Mouse (Mus musculus) NIH3T3 (cell line): ENCODE results near the gene Pigq.

Experiments used
- DNase-seq: peaks from one replicate; pipeline ENCODE4 v3.0.0-alpha.2; 2012; ENCODE audit warnings: low read depth

The Pigq gene

DNA sequence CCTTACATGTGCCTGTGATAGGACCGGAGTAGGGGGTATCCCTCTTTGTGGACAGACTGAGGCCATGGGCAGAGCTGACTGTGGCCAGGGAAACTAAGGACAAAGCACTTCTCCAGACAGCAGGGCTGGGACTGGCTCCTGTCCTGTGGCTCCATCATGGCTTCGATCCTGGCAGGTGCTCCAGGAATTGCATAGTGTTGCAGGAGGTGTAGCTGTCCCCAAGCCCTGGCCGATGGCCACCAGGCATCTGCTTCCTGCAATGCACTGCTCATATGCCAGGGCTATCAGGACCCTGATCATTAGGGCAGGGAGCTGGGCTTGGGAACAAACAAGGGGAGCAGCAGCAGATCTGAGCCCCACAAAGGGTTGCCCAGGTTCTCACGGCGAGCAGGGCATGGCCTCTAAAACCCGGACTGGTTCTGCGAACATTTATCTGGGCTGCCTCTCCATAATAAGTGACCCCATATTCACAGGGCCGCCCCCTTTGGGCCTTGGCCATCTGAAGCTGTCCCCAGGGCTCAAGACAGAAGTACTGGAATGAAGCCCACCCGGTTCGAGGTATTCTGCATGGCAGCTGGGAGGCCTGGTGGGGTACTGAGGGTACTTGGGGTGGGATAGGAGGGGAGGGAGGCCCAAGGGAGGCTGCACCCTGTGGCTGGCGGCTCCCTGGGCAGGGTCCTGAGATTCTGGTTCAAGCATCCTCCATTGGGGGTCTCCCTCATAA lies 14.2 kb upstream of the Pigq start:
- DNase-seq = no peak

DNA sequence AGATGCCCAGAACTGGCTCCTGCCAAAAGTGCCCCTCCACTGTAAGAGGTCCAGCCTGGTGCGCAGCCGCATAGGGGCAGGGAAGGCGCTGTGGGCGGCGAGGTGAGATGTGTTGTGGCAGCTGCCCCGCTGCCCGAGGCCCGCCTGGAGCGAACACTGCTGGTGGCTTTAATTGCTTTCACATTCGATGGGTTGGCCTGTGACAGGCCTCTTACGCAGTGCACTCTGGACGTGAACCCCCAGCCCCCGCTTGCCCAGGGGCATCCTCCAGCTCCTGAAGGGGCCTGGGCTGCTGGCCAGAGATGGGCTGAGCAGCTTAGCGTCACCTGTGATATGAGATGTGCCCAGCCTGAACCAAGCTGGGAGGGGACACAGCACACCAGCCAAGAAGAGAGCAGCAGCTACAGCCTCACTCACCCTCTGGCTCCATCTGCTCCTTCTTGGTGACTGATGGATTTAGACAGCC lies 12.9 kb upstream of the Pigq start:
- DNase-seq = no peak

DNA sequence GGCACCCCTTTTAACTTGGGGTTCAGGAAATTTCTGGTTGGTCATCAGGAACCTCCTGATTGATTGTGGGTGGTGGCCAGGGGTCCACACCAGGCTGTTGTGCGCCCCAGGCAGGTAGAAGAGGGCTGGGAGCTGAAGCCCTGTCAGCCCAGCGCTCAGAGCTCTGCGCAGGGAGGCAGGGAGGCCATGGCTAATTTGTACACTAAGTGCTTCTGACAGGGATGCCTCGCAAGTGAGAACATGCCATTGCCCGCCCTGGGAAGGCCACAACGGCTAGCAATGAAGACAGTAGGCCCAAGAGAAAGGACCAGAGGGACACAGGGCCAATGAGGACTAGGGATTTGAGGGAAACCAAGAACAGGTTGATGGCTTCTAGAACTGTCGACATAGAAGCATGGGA lies 11.9 kb upstream of the Pigq start:
- DNase-seq = no peak

DNA sequence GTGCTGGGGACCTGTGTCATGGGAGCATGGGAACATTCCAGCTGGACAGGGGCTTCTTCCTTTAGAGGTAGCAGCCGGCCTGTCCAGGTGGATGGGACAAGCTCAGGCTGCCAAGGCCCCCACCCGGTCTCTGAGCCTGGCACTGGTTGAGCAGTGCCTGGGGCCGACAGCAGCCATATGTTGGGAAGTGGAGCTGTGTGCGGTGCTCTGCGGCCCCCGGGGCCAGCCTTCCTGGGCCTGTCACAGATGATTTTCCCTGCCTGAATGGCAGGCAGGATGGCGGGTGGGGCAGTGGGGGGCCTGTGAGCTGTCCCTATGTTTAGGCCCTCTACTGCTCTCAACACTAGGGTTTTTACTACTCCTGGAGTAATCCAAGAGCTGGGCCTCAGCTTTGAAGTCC lies 11.5 kb upstream of the Pigq start:
- no peak for DNase-seq

DNA sequence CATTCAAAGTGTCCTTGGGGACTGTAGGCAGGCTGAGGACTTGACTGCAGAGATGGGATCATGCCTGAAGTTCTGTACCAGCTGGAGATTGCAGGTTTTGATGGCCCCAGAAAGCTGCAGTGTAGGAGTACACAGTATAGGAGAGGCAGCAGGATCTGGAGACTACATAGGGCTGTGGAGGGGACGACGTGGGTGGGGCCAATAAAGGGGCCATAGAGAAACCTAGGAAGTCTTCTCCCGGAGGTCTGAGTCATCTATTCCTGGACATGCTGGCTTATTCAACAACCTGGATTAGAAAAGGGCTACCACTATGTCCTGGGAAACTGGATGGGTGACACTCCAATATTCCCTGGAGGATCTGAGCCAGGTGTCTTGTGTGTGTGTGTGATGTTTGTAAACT lies 11.0 kb upstream of the Pigq start:
- no peak for DNase-seq

DNA sequence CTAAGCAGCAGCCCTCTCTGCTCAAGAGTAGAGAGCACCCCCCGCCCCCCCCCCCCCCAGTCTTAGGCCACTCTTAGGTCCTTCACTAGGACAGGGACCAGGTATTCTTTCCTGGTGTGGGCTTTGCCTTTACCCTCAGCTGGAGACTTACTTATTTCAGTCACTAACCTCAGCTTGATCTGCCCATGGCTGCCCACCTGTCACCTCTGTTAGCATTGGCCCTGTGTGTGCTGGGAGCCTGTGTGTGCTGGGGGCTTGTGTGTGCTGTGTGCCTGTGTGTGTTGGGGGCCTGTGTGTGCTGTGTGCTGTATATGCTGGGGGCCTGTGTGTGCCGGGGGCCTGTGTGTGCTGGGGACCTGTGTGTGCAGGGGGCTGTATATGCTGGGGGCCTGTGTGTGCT lies 9.9 kb upstream of the Pigq start:
- no peak for DNase-seq

DNA sequence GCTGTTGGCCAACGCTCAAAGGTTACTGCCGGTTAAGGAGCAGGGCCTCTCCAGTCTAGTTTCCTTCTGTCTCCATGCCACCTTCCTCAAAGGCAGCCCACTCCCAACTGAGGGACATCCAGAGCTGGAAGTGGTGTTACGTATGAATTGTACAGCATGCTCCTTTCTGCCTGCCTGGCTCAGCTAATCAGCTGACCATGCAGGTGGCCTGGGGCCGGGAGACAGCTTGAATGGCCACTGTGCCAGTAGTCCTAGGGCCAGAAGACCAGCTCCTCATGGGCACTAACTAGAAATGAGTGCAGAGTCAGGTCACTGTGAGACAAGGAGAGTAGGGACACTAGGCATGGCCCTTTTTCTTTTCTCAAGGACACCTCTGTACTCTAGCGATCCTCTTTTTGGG lies 8.4 kb upstream of the Pigq start:
- DNase-seq = no peak

DNA sequence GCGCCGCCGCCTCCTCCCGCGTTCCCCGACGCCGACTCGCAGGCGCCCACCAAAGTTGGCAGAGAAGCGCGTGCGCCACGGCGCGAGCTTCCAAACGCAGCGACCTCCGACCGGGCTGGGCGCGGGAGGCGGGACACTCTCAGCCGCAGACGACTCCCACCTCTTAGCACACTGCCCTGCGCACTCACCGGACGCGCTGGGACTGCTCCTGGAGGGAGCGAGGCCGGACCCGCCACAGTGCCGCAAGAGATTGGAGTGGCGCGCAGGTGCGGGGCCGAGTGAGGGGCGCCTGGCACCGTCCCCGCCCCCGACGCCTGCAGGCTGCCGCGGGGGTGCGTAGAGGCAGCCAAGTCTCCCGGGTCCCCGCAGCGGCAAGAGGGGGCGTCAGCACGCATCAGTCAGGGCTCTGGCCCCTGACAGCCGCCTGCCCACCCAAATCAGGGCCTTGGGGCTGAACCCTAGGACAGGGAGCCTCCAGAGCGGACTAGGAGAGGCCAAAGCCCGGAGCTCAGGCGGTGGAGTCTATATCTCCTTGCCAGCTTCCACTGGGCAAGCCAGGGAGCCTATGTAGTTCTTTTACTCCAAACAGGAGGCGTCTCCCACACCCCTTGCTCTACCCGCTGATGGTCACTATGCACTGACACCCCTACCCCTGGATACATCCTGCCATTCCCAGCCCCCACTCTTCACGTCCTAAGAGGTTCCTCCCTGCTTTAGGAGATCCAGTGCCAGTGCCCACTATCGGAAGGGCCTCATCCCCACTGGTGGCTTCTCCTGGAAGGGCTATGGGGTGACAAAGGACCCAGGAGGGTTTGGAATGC lies 7.3 kb upstream of the Pigq start, which contains the start of gene A930017K11Rik:
Gene A930017K11Rik (minus strand): TSS at position 763 of the 821 bp plus-strand sequence.
- DNase-seq = no peak

DNA sequence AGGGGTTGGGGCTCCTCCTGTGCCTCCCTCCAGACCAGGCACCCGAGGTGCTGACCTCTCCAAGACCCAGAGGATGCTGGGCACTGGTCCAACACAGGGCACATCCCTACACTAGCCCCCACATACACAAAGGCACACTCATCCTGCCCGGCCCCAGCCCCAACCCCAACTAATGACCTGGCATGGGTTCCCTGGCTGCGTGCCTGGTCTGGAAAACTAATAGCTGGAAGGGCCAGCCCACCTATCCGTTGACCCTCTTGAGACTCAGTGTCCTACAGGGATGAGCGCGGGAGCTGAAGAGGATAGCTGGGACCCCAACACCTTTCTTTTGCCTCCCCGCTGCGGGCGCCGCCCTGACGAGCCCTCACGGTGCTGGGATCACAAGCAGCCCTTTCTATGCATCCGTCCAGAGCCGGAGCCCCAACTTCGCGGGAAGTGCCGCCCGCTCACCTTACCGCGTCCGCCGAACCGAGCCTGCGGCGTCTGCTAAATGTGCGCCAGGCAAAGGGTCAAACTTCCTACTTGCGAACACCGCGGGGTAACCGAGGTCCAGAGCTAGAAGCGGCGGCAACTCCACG lies 6.6 kb upstream of the Pigq start:
- DNase-seq = peak; percentile 30

DNA sequence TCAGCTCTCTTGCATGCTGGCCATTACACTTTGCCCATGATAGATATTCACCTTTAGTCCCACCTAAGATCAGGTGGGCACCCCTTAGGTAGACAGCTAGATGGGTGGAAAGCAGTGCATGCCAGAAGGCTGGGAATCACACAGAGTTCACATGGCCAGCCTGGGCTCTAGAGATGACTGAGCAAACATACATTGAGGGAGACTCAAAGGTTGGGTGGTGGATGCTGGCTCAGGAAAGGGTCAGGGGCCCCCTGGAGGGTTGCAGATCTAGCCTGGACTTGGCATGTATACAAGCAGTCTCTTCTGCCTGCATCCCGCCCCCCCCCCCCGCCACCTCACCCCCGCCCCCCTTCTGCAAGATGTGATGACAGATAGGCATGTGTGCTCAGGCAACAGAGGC lies 6.0 kb upstream of the Pigq start:
- no peak for DNase-seq

DNA sequence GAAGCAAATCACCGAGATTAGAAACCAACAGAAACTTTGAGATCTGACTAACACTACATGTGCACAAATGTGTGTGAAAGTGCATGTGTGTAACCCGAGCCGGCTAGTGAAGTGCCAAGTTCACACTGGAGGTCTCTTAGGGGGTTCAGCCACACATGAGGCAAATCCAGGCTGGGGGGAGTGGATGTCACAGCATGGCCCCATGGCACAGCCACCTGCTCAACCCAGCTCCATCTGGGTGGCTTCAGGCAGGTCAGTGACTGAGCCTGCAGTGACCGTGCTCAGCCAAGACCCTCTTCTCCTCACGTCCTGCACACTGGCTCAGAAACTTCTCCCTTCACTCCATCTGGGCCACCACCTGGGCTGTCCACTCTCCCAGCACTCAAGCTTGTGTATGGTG lies 5.2 kb upstream of the Pigq start:
- DNase-seq = peak; percentile 24

DNA sequence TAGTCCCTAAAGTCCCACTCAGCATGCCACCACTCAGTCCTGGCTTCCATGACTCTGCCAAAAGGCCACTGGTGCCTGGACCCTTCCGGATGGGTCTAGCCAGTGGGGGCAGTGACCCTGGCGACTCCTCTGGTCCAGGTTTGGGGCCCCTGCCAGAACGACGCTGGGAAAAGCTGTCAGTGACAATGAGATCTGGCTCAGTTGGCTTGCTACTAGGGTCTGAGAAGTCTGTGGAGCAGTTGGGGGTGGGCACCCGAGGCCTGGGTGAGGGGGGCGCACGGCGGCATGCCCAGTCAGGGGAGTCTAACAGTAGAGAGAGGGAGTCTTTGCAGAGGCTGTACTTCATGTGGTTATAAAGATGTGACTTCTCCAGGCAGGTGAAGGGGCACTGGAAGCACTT lies 3.3 kb upstream of the Pigq start:
- no peak for DNase-seq

DNA sequence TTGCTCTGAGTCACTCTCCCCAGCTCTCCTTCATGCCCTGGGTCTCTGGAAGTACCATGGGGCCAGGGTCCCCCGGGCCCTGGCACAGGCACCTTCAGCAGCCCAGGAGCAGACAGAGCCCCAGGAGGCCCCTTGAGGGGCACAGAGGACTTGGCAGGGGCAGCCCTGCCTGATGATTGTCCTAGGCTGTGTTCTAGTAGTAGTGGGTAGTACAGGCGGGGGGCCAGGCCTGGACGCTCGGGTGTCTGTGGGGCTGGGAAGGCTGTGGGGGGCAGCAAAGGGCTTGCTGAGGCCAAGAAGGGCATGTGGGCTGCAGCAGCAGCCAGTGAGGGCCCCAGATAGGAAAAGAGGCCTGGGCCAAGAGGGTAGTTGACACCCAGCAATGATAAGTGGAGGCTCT lies 2.8 kb upstream of the Pigq start:
- DNase-seq = no peak

DNA sequence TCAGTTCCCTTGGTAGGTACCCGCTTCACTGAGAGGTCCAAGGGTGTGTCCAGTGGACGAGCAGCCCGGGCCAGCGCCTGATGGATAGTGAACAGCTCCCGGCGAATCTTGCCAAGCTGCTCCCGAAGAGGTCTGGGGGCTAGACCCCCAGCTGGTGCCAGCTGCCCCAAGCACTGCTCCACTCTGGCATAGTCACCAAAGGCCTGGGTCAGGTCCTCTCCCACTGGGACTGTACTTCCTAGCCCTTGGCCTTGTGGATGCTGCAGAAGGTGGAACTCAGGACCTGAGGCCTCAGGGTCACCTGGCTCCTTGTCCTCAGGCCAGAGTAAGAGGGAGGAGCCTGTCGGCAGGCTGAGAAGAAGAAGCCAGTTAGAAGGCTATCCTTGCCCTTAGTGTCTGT lies 2.2 kb upstream of the Pigq start:
- no peak for DNase-seq

DNA sequence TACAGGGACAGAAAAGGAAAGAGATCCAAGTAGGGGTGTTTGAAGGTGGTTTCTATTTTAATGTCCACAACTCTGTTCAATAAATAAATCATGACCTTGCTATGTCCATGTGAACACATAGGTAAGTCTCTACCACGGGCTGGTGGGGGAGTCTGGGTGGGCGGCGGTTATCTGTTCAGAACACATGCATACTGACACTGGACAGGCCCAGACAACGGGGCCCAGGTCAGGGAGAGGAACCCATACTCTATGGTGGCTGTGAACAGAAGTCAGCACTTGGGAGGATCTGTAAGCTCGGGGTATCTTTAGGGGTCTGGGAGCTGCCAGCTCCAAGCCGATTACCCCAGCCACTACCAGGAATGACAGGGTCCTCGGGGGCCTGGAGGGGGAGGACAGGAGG lies 1.6 kb upstream of the Pigq start:
- no peak for DNase-seq

DNA sequence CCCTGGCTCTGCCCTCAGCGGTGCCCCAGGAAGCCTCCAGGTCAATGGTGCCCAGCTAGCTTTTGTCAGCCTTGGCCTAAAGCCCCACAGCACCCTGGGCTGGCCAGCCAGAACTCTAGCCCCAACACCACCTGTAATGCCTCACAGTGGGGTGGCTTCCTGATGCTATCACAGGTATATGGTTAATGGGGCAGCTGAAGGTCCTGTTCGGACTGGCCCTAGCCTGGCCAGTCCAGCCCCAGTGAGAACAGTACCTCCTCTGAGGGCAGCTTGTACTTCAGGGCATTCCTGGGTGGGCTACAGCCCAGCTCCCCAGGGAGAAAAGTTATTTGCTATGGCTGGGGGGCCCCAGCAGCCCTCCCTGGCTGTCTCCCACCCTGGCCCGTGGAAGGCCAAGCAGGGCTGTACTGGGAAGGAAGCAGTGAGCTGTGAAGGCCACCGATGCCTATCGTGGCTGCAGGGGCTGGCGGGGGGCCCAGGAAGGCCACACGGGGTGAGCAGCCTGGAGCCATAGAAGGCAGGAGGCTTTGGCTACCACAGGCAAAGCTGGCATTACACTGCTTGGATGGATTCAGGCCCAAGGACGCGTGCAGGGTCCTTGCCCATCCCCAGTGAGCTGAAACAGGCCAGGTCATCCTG lies 900 bp upstream of the Pigq start:
- DNase-seq = no peak

DNA sequence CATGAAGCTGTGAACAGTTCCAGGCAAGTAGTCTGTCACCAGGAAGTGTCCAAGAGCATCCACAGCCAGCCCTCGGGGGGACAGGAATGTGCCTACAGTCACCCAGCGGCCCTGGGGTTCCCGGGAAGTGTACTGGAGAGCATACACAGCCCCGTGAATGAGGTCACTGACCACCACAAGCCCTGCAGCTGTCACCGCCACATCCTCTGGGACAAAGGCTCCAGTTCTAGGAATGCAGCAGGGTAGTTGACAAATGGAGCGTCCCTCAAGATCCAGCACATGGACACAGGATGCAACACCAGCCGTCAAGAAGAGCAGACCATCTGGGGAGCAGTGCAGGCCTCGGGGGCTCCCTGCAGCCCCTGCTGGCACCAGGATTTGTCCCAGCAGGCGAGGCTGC lies 967 bp downstream of the Pigq start:
- DNase-seq = no peak

DNA sequence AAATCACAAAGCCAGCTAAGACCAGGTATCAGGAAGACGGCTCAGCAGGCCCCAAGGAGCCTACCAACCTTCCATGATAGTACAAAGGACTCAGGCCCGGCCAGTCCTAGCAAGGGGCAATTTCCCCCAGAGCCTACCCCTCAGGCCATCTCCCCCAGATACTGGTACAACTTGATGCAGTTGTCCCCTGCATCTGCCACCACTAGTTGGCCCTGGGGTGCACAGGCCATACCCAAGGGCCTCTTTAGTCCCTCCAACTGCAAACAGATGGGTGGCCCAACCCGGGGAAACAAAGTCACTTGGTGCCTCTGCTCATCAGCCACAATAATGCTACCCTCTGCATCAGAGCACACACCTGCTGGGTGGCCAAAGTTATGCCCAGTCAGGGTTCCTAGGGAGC lies 1.5 kb downstream of the Pigq start:
- DNase-seq = no peak

DNA sequence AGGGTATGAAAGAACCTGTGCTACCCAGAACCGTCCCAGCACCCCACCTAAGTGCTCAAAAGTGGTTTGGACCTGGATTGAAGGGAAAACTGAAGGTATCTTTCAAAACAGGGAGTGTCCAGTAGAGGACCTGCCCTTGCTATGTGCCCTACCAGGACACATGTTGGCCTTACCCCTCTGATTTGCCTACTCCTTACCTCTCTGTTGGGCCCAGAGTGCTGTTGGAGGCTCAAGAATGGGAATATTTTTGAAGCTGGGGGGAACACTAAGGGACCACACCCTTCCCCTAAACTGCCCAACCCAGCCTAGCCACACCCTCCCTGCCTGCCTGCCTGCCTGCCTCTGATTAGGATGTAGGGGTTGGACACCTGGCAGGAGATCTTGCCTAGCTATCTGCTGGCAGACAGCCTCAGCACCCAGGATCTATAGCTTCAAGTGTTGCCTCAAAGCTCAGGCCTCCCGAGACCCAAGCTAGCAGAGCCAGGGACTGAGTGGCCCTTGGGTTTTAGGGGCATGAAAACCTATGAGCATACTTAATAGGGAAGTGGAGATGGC lies 2.1 kb downstream of the Pigq start:
- DNase-seq = no peak

DNA sequence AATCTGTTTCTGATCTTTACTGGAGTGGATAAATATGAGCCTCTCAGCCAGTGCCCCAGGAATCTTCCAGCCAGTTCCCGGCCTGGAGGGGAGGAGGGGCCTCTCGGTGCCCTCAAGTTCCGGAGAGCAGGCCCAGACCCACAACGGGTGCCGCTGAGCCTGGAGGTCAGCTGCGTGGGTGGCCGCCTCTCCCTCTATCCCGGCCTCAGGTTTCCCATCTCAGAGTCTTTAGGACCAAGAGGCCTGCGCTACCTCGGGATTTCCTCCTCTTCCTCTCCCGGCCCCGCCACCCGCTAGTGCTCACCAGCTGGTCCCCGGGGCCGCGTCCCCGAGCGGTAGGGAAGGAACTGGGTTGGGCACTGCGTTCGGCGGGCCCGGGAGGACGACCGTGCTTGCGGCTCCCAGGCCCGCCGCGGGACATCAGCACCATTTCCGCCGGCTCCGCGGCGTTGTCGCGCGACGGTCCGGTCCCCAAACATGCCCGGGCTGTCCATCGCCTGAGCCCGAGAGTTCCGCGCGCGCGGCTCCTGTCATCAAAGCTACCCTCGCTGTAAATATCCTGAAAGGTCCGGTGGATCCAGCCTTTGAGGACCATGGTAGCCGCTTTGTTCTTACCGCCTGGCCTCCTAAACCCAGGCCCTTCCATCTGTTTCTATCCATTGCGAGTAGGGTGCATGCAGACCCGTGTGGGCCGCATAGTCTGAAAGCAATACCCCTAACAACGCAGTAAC lies 3.1 kb downstream of the Pigq start:
- peak; percentile 86 for DNase-seq

DNA sequence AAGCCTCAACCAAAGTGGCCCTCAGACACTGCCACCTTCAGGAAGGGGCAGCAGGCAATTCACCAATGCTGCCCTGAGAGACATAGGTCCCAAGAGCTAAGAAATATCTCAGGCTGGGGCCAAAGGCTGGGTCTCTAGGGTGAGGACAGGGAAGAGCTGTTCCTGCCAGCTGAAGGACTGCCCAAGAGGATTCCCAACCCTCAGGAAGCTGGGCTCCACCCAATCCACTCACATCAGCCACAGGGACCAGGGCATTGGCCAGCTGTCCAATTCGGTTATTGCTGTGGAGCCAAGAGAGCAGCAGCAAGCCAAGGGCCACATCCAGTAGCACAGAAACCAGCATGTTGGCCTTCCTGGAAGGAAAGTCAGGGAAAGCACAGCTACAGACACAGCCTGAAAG lies 10.2 kb downstream of the Pigq start:
- no peak for DNase-seq

DNA sequence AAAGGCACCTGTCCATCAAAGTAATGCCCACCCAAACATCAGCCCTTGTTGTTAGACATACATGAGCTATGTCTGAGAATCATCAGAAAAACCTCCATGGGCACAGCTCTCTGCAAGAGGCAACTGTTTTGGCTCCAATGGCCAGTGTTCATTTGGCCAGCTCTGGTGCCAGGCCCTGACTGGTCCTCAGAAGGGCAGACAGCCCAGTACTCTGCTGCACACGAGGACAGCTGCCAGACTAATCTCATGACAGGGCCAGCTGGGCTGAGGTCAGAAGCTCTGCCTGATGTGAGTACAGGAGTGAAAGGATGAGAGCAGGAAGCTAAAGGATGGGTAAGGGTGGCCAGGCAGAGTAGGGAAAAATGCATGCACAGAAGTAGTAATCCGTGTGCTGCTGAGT lies 19.4 kb downstream of the Pigq start:
- no peak for DNase-seq
